Mouse (Mus musculus) cerebellum, adult (tissue): ENCODE results near the gene Ecd.

ENCODE experiments used
- ATAC-seq: cut with Nextera tagmentation; 2 replicates; pipeline ENCODE4 v1.9.2; 2017; ENCODE audit warnings: mild to moderate bottlenecking, moderate library complexity, mixed read lengths; ENCODE audit not compliant: insufficient number of reproducible peaks, low FRiP score, low TSS enrichment

Ecd gene

DNA sequence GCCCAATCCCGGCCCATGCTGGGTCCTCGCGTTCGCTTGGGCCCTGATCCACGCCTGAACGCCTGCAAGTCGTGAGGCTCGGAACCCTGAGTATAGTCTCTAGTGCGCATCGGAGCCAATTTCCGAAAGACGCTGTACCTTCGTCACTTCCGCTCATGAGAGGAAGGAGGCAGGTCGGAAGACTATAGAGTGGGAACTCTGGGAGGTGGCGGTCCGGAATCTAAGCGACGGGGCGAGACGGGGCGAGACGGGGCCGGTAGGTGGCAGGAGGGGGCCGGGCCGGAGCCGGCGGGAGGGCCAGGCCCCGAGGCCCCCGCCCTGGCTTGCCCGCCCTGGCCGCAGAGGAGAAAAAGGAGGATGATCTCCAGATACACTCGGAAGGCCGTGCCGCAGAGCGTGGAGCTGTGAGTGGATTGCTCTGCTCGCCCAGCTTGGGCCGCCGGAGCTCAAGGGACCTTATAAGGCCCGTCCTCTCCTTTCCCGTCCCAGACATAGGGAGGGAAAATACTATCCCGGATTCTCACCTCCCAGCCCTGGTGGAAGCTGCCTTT, at the start of gene Ecd, which contains the start of gene Fam149b:
TSS of gene Ecd (minus strand) at position 131 of the 551 bp plus-strand sequence.
TSS of gene Fam149b (plus strand) at position 172 of the 551 bp plus-strand sequence.
- peak; percentile 97 for ATAC-seq

GRCm38 (mm10) chr14:20397220-20397619, 49.3 kb upstream of the Ecd start:
- no peak for ATAC-seq

DNA sequence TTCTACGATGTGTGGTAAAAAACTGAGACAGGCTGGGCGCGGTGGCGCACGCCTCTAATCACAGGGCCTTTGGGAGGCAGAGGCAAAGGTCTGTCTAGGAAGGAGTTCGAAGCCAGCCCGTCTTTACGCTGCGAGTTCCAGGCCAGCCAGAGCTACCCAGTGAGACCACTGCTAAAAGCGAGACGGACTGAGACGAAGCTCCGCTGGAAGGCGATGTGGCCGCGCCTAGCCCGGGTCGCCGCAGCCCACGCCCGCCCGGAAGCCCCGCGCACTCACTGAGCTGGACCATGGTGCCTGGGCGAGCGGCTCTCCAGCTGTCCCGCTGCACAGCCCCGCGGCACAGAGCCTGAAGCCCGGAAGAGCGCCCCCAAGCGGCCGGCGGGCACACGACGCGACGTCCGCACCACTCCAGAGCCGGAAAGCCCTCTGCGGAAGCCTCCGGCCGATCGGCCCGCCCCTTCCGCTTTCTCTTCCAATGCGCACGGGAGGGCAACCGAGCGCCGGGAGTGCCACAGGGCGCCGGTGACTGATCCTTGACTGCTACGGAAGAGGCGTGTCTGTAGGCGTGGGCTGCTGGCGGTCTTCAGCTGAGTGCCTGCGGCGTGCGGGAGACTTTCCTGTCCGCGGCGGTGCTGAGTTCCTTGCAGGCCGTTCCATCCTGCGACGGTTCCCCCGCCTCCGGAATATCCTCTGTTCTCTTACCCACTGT, 45.4 kb upstream of the Ecd start, which contains the start of gene Mrps16:
TSS of gene Mrps16 (minus strand) at position 430 of the 709 bp plus-strand sequence.
- ATAC-seq = peak; percentile 96

DNA sequence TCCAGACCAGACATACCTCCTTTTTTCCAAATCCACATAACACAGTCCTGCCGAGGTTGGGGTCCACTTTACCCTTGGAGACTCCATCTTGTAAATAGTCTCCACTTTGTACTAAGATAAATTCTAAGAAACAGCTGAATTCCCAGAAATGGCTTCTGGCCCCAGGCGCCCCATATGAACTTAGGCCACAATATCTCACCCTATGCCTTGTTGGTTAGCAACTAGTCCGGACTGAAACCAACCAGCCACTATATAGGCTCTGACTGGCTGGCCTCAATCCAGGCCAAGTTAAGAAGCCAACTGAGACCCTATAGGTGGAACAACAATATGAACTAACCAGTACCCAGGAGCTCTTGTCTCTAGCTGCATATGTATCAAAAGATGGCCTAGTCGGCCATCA, 44.4 kb upstream of the Ecd start:
- no peak for ATAC-seq

DNA sequence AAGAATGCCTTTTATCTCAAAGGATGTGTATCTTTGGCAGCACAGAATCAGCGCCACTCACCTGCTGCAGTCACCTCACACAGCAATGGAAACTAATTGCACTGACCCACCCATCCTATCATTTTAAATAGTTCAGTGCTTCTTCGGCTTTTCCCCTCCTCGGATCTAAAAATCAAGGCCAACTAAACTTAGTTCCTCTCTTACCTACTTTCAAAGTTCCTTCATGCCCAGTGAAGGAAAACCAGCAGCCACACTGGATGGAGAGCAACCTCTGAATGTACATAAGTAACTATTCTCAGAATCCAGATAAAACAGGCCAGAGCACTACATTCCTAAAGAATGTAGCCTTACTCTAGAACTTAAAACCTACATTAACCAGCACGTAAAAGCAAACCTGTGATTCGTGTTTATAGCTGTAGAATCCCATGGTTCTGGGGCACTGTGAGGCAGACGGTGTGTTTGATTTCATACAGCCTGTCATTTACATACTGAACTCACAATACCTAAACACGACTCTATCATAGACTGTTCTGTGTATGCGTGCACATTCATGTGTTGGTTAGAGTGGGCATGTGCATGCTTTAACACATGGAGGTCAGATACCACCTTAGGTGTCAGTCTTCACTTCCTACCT, 41.6 kb upstream of the Ecd start:
- ATAC-seq = no peak

GRCm38 (mm10) chr14:20388441-20389129, 40.7 kb upstream of the Ecd start, which contains the start of gene Dnajc9:
Gene Dnajc9, minus strand, starts transcription at chr14:20388910.
- ATAC-seq = peak; percentile 53

- ATAC-seq = no peak
Measured at GRCm38 (mm10) chr14:20379753-20380430, 32.0 kb upstream of the Ecd start.

DNA sequence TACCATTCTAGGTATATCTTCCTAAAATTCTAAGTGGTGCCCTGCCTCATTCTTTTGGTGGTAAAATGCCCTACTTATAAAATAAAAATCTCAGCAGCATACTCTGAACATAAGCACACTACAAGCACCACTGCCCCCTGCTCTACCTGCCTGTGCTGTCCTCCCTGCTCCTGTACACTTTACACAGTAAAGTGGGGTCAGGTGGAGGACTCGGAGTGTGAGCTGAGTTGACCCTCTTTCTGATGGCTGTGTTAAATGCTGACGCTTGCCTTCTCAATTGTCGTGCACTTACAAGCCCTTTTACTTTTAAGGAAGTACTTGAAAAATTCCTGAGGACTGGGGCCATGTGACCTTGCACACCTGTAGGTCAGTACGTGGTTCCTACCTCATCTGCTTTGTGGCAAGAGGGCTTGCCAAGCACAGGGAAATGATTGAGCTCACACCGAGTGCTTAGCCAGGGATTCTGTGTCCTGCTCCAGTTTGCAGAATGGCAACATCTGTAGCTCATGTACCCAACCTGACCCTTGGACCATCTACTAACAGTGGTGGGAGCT, 31.2 kb upstream of the Ecd start:
- no peak for ATAC-seq

GRCm38 (mm10) chr14:20378313-20379061, 30.6 kb upstream of the Ecd start:
- peak; percentile 81 for ATAC-seq

GRCm38 (mm10) chr14:20377112-20377521, 29.2 kb upstream of the Ecd start:
- ATAC-seq = no peak

DNA sequence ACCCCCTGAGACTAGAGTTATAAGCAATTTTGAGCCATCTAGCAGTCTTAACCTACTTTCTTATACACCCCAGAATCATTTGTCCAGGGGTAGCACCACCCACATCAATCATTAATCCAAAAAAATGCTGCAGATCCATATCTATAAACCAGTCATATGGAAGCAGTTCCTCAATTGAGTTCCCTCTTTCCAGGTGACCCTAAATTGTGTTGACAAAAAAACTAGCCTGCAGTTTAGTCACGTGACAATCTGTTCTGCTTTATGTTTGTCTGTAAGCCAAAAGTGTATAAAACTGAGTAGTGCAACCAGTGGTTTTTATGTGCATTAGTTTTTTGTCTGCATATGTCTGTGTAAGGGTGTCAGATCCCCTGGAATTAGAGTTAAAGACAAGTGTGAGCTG, 23.9 kb upstream of the Ecd start:
- no peak for ATAC-seq

- ATAC-seq = no peak
Measured at GRCm38 (mm10) chr14:20370798-20371197, 22.9 kb upstream of the Ecd start.

DNA sequence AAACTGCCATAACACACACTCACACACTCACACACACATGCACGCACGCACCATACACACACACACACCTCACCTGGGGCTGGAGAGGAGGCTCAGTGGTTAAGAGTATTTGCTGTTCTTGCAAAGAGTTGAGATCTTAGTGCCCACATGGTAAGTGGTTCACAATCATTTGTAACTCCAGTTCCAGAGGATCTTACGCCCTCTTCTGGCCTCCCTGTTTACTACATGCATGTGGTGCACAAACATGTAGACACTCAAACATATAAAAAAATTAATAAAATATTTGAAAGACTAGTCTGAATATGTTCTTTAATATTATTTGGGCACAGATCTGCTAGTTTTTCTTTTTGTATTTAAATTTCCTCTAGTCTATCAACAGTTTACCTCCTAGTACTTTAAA, 20.4 kb upstream of the Ecd start:
- no peak for ATAC-seq

GRCm38 (mm10) chr14:20363230-20363629, 15.3 kb upstream of the Ecd start:
- no peak for ATAC-seq

DNA sequence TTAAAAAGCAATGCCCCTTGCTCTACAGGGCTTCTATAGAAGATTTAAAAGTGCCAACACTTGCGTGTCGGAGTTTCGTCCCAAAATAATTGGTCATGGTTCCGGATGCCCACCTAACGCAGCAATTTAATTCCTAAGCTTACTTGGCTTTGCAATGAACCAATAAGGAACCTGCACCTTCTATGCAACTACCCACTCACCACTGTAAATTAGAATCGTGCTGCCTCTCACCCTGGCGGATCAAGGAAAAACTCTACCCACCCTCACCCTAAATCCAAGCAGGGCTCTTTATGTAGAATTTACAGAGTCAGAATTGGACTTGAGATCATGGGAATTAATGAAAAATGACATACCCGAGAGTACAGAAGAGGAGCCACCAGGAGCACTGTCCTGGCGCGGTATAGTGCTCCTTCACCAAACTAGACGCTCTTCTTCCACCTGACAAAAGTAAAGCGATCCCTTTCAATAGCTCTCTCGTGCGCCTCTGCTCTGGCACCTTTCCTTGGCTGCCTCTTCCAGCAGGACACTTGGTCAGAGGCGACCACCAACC, 405 bp downstream of the Ecd start:
- peak; percentile 20; the same call in 1 of the 2 replicates for ATAC-seq

DNA sequence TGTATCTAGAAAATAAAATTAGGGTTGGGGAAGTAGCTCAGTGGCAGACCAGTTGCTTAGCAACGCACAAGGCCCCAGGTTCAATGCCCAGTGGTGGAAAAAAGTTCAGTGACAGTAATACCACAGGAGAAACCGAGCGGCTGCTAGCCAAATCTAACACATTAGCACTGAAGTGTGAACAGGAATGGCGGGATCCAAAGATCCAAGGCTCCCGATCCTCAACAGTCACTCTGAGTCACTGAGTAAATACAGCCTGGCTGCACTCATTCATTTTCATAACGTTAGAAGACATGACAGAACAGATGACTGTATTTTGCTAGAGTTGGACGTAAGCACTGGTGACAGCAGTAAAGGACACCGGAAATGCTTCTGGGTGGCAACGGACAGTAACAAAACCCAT, 2.0 kb downstream of the Ecd start:
- ATAC-seq = no peak

GRCm38 (mm10) chr14:20340866-20341265, 7.1 kb downstream of the Ecd start:
- no peak for ATAC-seq

DNA sequence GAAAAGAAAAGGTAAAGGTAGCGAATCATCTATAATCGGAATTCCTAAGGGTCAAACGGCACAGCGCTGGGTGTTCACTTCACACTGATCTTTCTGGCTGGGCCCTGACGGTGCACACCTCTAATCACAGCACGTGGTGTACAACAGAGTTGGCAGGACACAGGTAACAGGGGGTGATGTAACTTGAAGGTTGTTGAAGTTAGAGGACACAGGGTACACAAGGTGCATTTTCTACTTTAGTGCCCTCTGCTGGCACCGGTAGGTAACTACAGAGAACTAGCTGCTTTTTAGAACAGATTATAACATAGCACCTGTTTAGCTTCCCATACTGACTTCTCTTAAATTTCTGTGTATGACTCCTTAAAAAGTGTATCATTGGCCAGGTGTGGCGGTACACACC, 7.8 kb downstream of the Ecd start:
- ATAC-seq = no peak

DNA sequence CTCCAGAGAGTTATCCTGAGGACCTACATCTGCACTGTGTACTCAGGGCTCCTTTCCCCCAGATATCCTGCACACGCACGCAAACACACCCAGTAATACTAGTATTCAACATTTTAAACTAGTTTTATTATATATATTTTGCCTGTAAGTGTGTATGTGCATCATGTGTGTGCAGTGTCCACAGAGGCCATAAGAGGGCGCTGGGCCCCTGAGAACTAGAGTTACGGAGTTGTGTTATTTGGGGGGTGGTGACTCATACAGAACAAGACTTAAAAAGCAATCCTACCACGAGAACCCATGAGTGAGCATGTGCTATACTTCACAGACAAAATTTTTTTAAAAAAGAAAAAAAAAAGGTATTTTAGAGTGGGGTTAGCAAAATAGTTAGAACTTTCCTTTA, 8.5 kb downstream of the Ecd start:
- no peak for ATAC-seq
